Mouse (Mus musculus) C2C12 (cell line): ENCODE data around the gene Ttc21a.

Experiments used
- CEBPB ChIP-seq: IDR thresholded peaks from one replicate; pipeline ENCODE4 v1.6.1; 2011; ENCODE audit warnings: low read depth, mild to moderate bottlenecking, control low read depth, moderate library complexity
- CTCF ChIP-seq: IDR thresholded peaks from one replicate; pipeline ENCODE4 v1.5.1; 2011; ENCODE audit not compliant: control insufficient read depth, insufficient read depth, insufficient read length
- FOSL1 ChIP-seq: IDR thresholded peaks from one replicate; pipeline ENCODE4 v1.8.0; 2011; ENCODE audit warnings: mild to moderate bottlenecking, low read length; ENCODE audit not compliant: poor library complexity, insufficient read depth, severe bottlenecking
- MAX ChIP-seq: IDR thresholded peaks from one replicate; pipeline ENCODE4 v1.6.1; 2011; ENCODE audit warnings: mild to moderate bottlenecking, control low read depth
- MYOD1 ChIP-seq: IDR thresholded peaks from one replicate; pipeline ENCODE4 v1.6.1; 2011; ENCODE audit warnings: low read depth; ENCODE audit not compliant: control insufficient read depth, insufficient read length
- USF1 ChIP-seq: IDR thresholded peaks from one replicate; pipeline ENCODE4 v1.6.1; 2011; ENCODE audit warnings: low read depth, mild to moderate bottlenecking, control low read depth, moderate library complexity

GRCm38 (mm10) chr9:119965186-119965585, 27.8 kb downstream of the Ttc21a start:
- TF ChIP-seq CTCF (no peak), MAX (no peak), USF1 (no peak), CEBPB (no peak), MYOD1 (no peak), FOSL1 (no peak)
